Mouse (Mus musculus): ENCODE results near the gene Bcas1.
"Not testable (repeated sequence)": the region's sequence is repeated elsewhere in the genome, so short reads cannot be mapped to it uniquely, and the experiment has no call there.

Gene Bcas1

DNA sequence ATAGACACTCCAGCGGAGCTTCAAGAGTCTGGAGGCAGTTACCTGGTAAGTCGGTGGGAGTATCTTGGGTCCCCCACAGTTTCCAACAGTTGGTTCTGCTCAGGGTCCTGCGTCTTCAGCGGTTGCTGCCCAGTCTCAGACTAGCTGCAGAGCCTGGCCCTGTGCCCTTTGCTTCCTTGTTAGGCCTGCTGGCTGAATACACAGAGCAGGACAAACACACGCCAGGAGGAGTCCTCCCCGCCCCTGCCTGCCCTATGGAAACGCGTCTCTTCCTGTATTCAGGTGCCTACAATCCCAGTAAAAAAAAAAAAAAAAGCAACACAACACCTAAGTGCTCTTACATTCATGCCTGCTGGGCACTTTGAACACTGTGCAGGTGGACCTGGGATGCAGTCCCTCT is at the start of gene Bcas1:
Gene Bcas1, minus strand, starts transcription at position 142 of the 400 bp plus-strand sequence.
- DNase-seq (ENCODE audit: inconsistent age in 2 of 2, low spot score in 1 of 2): no peak

DNA sequence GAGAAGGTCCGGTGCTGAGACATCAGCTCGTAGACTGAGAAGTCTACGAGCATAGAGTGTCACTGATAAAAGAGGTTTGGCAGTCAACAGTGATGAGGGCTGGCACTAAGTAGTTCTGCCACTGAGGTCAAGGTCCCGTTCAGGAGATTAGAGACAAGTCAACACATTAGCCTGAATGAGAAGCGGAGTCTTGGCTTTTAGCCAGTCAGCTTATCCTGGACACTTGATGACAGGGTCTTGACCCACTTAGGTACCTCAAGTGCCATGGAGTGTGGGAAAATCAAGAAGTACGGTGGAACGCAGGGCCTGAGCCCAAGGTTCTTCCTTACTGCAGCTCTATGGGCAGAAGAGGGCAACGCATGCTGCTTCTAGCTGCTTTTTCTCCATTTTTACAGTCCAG is 49.0 kb upstream of the Bcas1 start:
- DNase-seq (ENCODE audit: inconsistent age in 2 of 2, low spot score in 1 of 2): peak; percentile 13 to 54

DNA sequence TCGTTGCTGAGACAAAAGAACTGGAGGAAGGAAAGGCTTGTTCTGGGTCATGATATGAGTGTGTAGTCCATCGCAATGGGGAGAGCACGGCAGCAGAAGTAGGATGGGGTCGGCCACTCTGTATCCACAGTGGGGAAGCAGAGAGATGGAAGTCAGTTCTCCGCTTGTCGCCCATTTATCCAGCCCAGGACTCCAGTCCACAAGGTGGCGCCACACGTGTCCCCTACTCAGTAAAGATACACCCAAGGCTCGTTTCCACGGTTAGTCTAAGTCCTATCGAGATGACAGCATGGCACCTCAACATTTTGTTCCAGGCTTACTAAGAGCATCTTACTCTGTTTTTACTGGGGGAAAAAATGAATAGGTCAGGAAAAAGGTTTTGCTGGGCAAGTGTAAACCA is 48.6 kb upstream of the Bcas1 start:
- peak; percentile 11 to 43 for DNase-seq (ENCODE audit: inconsistent age in 2 of 2, low spot score in 1 of 2)

DNA sequence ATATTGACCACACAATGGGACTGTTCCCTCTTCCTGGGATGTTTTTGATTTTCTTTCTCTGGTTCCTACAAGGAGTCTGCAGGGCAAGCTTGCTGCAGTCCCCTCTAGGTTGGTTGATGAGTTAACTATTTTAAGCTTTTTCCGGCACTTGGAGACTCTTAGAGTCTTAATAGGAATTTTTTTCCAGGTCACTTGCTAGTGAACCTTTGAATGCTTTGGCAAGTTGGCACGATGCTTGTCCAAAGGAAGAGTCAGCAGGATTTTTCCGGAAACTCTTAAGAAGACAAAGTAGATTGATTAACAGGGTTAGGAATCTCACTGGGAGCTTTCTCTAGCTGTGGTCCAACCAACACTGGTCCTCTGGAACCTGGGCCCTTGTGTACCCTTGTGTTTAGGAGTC is 47.5 kb upstream of the Bcas1 start:
- no peak for DNase-seq (ENCODE audit: inconsistent age in 2 of 2, low spot score in 1 of 2)

DNA sequence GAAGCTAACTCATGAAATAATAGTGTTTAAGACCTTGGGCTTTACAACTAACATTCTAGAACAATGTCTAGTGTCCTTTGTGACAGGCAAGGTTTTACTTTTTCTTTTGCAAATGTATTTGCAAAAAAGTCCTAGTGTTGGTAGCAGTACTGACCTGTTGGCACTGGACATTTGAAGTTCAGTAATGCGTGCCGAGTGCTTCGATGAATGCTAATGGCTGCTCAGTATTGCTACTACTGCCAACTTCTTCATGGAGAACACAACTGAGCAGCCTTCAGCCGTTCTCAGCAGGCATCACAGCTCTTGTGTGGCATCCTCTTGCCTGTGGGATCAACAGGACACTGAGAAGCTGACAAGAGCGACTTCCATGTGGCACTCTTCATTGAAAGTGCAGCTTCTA is 46.5 kb upstream of the Bcas1 start:
- no peak for DNase-seq (ENCODE audit: inconsistent age in 2 of 2, low spot score in 1 of 2)

DNA sequence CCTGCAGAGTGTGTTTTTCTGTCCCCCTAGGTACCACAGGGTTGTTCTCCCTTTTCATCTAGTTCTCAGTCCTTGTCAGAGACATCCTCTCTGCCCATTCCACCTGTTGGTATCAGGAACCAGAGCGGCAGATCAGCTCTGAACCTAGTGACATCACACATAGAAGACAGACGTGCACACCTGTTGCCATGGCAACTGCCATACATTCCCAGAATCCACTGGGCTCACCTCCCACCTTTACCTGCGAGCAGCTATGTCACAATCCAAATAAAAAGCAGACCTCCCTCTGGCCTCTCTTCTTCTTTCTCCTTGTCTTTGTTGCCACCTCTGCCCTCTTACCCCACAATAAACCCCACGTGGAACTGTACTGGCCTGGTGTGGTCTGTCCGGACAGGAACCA is 42.9 kb upstream of the Bcas1 start:
- no peak for DNase-seq (ENCODE audit: inconsistent age in 2 of 2, low spot score in 1 of 2)

DNA sequence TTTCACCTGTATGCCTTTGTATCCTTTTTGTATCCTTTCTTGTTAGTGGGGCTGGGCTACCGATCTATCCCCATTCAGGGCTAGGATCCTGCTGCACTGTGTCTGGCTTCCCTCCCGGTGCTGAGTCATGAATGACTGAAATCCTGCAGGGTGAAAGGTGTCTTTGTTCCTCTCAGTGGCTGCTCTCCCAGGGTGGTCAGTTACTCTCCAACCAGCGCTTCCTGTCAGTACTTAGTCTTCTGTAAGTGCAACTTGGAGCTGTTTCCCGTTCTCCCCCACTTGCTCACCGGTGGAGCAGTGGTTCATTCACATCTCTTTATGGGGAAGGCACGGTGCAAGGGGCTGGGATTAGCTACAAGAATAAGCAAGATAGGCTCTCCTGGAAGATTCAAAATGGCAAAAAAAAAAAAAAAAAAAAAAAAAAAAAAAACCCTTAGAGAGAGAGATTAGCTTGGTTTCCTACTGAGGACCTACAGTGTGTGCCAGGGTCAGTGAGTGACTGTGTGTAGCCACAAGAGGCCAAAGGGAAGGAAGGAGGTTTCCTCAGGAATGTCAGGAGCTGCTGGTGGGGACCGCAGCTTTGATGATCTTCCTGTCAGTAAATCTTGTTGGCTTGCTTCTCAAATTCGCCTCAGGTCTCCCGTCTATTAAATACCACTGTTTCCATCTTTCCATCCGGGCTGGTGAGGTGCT is 42.1 kb upstream of the Bcas1 start:
- DNase-seq (ENCODE audit: inconsistent age in 2 of 2, low spot score in 1 of 2): peak; percentile 69 to 89

DNA sequence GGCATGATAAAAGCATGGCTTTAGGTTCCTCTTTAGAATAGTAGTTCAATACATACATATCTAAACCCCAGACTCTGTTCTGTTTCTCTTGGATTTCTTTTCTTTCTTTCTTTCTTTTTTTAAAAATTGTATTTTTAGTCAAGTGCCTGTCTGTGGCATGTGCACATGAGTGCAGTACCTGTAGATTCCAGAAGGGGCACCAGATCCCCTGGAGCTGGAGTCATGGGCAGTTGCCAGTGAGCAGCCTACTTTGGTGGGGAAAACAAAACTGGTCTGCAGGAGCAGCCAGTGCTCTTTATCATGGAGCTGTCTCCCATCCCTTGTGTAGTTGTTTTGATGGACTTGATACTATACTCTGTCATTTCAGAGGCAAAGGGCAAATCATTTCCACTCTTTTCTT is 40.4 kb upstream of the Bcas1 start:
- DNase-seq (ENCODE audit: inconsistent age in 2 of 2, low spot score in 1 of 2): no peak

DNA sequence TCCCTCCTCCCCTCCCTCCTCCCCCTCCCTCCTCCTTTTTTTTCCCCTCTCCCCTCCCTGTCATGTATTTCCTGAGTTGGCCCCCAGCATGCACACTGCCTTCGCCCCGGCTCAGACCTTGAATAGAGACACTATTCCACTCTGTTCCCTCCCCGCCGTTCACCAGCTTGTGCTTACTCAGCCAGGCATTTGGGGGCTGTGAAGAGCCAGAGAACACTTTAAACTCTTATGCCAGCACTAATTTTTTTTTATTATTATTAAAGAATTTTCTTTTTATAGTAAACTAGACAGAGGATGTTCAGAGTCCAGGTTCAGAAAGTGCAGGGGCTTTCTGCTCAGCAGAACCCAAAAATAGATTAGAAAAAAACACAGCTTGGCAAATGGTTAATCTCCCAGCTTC is 37.2 kb upstream of the Bcas1 start:
- DNase-seq (ENCODE audit: inconsistent age in 2 of 2, low spot score in 1 of 2): no peak

DNA sequence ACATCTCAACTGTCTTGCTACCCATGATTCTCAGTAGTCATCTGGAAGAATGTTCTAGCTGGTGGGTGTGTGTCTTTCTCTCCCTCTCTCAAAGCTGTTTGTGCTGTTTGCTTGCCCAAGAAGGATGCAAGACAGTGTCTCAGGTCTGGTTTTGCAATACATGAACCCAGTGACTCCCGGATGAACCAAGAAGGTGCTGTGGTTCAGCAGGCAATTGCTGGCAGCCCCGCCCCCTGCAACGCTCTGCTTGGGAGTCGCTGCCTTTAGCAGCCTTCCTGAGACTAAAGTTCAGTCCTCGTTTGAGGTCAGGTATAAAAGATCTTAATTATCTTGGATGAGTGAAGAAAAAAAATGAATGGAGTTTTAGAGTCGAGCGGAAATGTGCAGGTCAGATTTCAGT is 34.0 kb upstream of the Bcas1 start:
- DNase-seq (ENCODE audit: inconsistent age in 2 of 2, low spot score in 1 of 2): no peak

DNA sequence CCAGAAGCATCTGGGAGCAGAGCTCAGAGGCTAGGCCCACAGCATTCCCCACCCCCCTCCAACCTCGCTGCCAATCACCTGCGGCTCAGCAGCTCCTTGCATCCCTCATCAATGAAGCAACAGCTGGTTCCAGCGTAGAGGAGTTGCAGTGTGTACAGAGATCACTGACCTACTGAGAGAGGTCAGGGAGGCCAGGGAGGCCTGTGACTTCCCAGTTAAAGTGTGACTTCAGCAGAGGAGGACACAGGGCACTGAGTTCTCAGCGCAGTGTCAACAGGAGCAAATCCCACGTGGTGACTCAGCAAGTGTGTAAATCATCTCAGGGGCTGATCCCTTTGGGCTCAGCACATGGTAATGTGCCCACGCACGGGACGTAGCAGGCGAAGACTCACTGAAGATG is 32.2 kb upstream of the Bcas1 start:
- no peak for DNase-seq (ENCODE audit: inconsistent age in 2 of 2, low spot score in 1 of 2)

DNA sequence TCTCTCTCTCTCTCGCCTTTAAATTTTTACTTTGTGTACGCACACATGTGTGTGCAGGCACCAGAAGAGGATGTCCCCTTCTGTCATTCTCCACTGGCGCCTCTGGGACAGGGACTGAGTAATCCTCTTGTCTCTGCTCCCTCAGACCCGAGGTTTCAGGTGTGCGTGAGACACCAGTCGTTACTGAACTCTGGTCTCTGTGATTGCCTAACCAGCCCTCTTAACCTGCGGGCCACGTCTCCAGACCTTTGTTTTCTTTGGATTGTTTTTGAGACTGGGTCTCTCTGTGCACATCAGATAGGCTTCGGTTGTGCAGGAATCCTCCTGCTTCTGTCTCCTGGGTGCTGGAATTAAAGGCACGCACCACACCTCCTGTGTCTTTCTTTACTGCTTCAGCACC is 31.5 kb upstream of the Bcas1 start:
- no peak for DNase-seq (ENCODE audit: inconsistent age in 2 of 2, low spot score in 1 of 2)

DNA sequence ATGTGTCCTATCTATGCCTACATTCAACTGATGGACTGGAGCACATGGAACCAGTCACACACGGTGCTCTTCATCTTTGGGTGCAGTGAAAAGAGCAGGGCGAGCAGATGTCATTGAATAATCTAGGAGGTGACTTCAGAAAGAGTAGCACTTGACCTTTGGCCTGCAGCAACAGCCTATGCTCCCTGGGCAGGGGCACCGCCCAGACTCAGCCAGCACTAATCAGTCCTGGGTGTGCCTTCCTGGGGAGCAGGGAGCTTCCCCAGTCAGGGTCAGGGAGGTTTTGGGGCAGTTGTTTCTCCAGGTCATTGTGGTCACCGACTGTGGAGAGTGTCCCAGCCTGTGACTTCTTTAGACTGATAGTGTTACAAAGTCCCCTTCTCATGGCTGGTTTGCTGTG is 26.2 kb upstream of the Bcas1 start:
- not testable (repeated sequence) for DNase-seq (ENCODE audit: inconsistent age in 2 of 2, low spot score in 1 of 2)

DNA sequence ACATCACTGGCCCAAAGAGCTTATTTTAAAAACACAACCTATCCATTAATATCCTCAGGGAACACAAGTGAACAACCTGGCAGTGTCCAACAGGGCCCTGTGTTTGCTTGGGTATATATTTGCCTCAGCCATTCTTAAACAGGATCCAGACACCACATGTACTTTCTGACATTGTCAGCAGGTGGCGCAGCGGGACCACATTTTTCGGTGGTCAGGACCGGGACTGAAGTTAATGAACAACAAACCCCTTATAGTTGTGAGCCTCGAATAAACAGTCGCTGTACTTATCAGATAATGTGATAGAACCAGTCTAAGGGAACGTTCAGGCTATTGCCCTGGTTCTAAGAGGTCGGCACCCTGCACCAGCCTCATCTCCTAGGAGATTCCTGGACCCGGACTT is 23.3 kb upstream of the Bcas1 start:
- DNase-seq (ENCODE audit: inconsistent age in 2 of 2, low spot score in 1 of 2): peak; percentile 63 to 89

DNA sequence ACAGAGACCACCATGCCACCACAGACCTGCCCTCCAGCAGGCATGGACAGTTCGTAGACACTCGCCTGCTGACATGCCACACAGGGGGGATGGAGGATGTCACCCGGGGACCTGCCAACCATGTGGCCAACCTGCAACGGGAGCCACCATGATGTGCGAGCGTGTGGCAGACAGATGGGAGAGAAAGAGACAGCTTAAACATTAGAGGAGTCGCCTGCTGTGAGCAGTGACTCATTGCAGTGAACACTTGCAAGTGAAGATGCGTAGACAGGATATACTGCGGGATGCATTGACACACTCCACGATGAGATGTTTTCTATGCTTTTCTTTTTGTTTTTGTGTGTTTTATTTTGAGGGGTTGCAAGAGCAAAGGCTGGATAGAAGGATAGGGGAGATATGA is 20.0 kb upstream of the Bcas1 start:
- DNase-seq (ENCODE audit: inconsistent age in 2 of 2, low spot score in 1 of 2): no peak

DNA sequence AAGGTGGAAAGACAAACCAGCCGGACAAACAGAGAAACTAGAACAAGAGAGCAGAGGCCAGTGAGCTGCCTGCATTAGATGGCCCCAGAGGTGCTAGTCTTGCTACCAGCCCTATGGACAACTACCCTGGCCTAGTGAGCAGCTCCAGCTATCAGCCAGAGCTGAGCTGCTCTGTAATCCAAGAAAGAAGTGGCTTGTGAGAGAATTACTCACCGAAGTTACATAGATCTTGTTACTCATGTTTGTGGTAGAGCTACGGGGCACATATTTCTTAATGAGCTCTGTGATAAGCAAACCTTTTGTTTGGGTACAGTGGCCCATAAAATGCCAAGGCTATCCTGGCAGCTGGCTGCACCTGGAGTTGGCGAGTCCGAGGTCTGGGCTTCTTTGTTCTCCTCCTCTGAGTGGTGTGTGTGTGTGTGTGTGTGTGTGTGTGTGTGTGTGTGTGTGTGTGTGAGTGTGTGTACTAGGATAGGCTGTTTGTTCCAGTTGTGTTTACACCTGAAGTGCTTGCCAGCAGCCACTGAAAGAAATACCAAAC is 19.3 kb upstream of the Bcas1 start:
- peak; percentile 27 to 60 for DNase-seq (ENCODE audit: inconsistent age in 2 of 2, low spot score in 1 of 2)

DNA sequence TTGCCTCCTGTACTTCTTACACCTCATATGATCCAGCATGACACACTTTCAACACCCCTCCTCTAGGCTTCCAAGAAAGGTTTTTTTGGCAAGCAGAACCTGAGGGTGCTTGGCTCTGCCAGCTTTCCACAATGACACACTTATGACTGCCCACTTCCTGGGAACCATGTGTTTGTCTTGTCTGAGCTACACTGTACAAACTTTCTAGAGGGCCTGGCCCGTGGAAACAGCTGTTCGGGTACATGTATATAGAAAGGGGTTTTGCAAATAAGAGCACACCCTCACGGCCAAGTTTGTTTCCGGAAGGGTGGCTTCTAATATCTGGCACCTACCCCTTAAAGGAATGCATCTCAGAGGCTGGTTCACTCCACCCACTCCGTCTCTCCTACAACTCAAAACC is 18.2 kb upstream of the Bcas1 start:
- DNase-seq (ENCODE audit: inconsistent age in 2 of 2, low spot score in 1 of 2): peak in 1 of 2 experiments; percentile 28

DNA sequence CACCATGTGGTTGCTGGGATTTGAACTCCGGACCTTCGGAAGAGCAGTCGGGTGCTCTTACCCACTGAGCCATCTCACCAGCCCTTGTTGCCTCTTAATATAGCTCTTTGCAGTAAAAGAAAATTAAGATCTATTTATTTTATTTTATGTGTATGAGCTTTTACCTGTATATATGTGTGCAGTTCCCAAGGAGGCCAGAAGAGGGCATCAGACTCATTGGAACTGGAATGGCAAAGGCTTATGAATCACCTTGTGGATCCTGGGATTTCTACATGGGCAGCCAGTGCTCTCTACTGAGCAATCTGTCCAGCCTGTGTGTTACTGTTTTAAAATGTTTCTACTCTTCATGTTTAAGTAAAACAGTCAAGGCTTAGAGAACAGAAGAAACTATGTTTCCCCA is 14.9 kb upstream of the Bcas1 start:
- peak; percentile 37 to 75 for DNase-seq (ENCODE audit: inconsistent age in 2 of 2, low spot score in 1 of 2)

DNA sequence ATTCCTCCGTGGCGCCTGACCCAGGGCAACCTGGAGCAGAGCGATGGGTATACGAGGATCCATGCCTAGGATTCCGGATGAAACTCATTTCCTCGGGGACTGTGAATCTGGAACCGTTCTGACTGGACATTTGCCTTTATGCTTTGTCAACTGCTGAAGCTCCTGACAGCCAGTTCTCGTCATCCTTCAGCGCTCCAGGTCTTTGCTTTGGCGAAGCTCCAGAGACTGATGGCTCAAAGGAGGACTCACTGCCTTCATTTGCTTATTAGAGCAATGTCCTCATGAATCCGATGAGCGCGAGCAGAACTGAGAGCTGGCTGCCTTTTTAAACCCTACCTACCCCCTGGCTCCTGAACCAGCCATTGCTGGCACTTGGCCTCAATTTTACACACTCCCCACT is 11.1 kb upstream of the Bcas1 start:
- DNase-seq (ENCODE audit: inconsistent age in 2 of 2, low spot score in 1 of 2): no peak

DNA sequence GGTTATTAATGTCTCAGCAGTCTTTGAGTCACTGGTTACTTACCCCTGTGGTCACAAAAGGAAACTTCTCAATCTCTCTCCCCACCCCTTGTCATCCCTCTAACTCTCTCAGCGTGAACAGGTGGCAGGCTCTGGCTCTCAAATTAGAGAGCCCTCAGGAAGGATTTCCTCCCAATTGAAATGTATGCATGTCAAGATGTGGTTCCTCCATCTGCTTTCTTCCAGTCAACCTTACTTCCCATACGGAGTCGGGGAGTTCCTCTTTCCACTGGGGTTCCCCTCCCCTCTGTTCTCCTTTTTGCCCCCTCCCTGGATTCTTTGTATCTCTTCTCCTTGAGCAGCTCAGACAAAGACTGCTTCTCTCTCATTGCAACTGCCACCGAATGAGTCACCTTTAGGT is 8.6 kb upstream of the Bcas1 start:
- DNase-seq (ENCODE audit: inconsistent age in 2 of 2, low spot score in 1 of 2): no peak

DNA sequence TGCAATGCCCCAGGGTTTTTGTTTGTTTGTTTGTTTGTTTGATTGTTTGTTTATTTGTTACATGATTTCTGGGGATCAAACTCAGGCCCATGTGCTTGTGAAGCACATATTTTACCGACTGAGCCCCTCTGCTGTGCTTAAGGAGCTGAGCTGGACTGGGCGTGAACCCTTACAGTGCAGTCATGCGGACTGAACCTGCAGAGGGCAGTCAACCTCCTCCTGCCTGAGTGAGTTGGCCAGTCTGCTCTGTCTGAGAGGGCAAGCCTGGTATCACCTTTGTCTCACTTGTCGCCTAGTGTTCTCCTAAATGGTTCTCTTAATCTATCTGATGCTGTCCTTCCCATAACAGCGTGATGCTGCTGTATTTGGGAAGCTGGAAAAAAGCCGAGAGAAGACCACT is 4.5 kb upstream of the Bcas1 start:
- no peak for DNase-seq (ENCODE audit: inconsistent age in 2 of 2, low spot score in 1 of 2)

DNA sequence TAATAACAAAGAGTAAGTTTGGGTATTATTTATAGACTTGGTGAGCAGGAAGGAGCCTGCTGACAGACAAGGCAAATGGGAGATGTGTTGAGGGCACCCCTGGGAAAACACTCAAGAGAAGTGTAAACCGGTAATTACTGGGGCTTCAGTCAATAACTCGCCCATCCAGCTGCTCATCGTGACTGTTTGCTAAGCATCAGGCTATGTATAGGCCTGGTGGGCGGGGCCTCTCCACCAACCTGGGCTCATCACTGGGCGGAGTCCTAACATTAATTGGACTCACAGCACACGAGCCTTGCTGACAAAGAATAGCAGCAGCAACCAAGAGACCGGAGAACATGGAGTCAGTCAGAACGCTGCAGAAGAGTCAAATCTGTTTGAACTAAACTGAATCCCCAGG is 1.3 kb upstream of the Bcas1 start:
- no peak for DNase-seq (ENCODE audit: inconsistent age in 2 of 2, low spot score in 1 of 2)

DNA sequence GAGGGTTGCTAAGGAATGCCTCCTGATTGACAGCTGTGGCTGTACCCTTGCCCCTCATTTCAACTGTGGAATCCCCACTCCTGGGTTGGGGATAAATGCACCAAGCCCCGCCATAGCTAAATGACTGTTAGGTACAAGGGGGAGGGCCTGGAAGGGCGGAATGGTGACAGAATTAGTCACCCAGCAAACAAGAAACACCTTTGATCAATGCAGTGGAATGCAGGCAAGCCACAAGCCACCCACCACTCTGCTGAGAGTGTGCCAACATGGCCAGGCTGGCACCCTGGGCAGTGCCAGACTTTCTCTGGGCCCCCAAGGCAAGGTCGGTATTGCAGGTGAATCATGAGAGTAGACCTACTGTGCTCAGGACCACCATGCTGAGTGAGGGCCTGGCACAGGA is 3.5 kb downstream of the Bcas1 start:
- DNase-seq (ENCODE audit: inconsistent age in 2 of 2, low spot score in 1 of 2): no peak
